Mouse (Mus musculus) gastrocnemius, adult 8-10 months (tissue): ENCODE data around the gene Kprp. TPM values are rescaled to one million over a fixed set of nuclear protein-coding genes. Genes with fewer than 3 reads are reported as not detected.
"Not testable (repeated sequence)": the region's sequence is repeated elsewhere in the genome, so short reads cannot be mapped to it uniquely, and the experiment has no call there.

Experiments
- DNase-seq, 2 experiments: peaks; one replicate each; pipeline ENCODE4 v3.0.0; 2022; ENCODE audit warnings: low spot score in 2 of 2
- total RNA-seq, 4 experiments: library from RNA; stranded (reverse); gene quantifications; 2 replicates each; pipeline ENCODE4 v1.2.4; 2022

Gene Kprp
- total RNA-seq, result not detected

GRCm38 (mm10) chr3:92827108-92827507, at the start of gene Kprp:
TSS of gene Kprp (minus strand) at chr3:92827247.
- DNase-seq, result no peak

- no peak for DNase-seq
These were observed 47.1 kb upstream of the Kprp start for GRCm38 (mm10) chr3:92874180-92874579.

GRCm38 (mm10) chr3:92870116-92870515, 43.1 kb upstream of the Kprp start, which contains the start of gene 2310050C09Rik:
TSS of gene 2310050C09Rik (minus strand) at chr3:92870216.
- no peak for DNase-seq

- DNase-seq, result no peak
These were observed 24.1 kb upstream of the Kprp start, which contains the start of gene Lce1l for GRCm38 (mm10) chr3:92851186-92851585. TSS of gene Lce1l (minus strand) at chr3:92851286.

GRCm38 (mm10) chr3:92825808-92826207, 1.2 kb downstream of the Kprp start:
- no peak for DNase-seq

- DNase-seq, result not testable (repeated sequence)
These were observed 11.0 kb downstream of the Kprp start for GRCm38 (mm10) chr3:92816036-92816435.

- no peak for DNase-seq
These were observed 11.5 kb downstream of the Kprp start for GRCm38 (mm10) chr3:92815581-92815980.

GRCm38 (mm10) chr3:92807791-92808190, 19.3 kb downstream of the Kprp start, which contains the start of gene Lce1k:
TSS of gene Lce1k (minus strand) at chr3:92807891.
- DNase-seq, result no peak

- no peak for DNase-seq
These were observed 36.6 kb downstream of the Kprp start, which contains the start of gene Lce1j for GRCm38 (mm10) chr3:92790414-92790813. TSS of gene Lce1j (minus strand) at chr3:92790514.

- DNase-seq, result no peak
These were observed 48.2 kb downstream of the Kprp start, which contains the start of gene Lce1i for GRCm38 (mm10) chr3:92778799-92779198. TSS of gene Lce1i (minus strand) at chr3:92778899.

Other genes with a start within 250 kb of the Kprp start
- not detected for gene Smcp, start 238.2 kb downstream of the Kprp start, total RNA-seq
- not detected for gene 2210017I01Rik, start 219.8 kb downstream of the Kprp start, total RNA-seq
- gene Lce6a, start 205.6 kb downstream of the Kprp start, total RNA-seq, result not detected
- not detected for gene Lce1a1, start 178.9 kb downstream of the Kprp start, total RNA-seq
- not detected for gene Lce1b, start 170.3 kb downstream of the Kprp start, total RNA-seq
- not detected for gene Lce1a2, start 156.9 kb downstream of the Kprp start, total RNA-seq
- gene Lce1c, start 148.0 kb downstream of the Kprp start, total RNA-seq, result not detected
- gene Lce1d, start 140.0 kb downstream of the Kprp start, total RNA-seq, result not detected
- gene Lce1e, start 118.2 kb downstream of the Kprp start, total RNA-seq, result not detected
- gene Lce1f, start 106.9 kb downstream of the Kprp start, total RNA-seq, result not detected
- not detected for gene Gm38119, start 88.2 kb downstream of the Kprp start, total RNA-seq
- not detected for gene Lce1g, start 74.9 kb downstream of the Kprp start, total RNA-seq
- not detected for gene Lce1h, start 62.2 kb downstream of the Kprp start, total RNA-seq
- gene Lce1i, start 48.3 kb downstream of the Kprp start, total RNA-seq, result not detected
- gene Lce1j, start 36.7 kb downstream of the Kprp start, total RNA-seq, result not detected
- not detected for gene Lce1k, start 19.4 kb downstream of the Kprp start, total RNA-seq
- not detected for gene Lce1l, start 24.0 kb upstream of the Kprp start, total RNA-seq
- gene 2310050C09Rik, start 43.0 kb upstream of the Kprp start, total RNA-seq, result not detected
- gene Lce3a, start 99.0 kb upstream of the Kprp start, total RNA-seq, result not detected
- not detected for gene Lce3b, start 105.7 kb upstream of the Kprp start, total RNA-seq
- gene Lce3c, start 117.2 kb upstream of the Kprp start, total RNA-seq, result not detected
- not detected for gene Lce3d, start 130.1 kb upstream of the Kprp start, total RNA-seq
- gene Lce3e, start 139.8 kb upstream of the Kprp start, total RNA-seq, result not detected
- gene Lce3f, start 165.0 kb upstream of the Kprp start, total RNA-seq, result not detected
- not detected for gene Crct1, start 188.4 kb upstream of the Kprp start, total RNA-seq
- gene Lce1m, start 191.8 kb upstream of the Kprp start, total RNA-seq, result not detected
- not detected for gene Gm4858, start 241.6 kb upstream of the Kprp start, total RNA-seq